Mouse (Mus musculus): ENCODE measurements around the gene Tecta. TPM values are rescaled to one million over a fixed set of nuclear protein-coding genes. Genes with fewer than 3 reads are reported as not detected.

Gene Tecta
- polyA plus RNA-seq, 1 experiment from 2014 or later, result 0.18 TPM

DNA sequence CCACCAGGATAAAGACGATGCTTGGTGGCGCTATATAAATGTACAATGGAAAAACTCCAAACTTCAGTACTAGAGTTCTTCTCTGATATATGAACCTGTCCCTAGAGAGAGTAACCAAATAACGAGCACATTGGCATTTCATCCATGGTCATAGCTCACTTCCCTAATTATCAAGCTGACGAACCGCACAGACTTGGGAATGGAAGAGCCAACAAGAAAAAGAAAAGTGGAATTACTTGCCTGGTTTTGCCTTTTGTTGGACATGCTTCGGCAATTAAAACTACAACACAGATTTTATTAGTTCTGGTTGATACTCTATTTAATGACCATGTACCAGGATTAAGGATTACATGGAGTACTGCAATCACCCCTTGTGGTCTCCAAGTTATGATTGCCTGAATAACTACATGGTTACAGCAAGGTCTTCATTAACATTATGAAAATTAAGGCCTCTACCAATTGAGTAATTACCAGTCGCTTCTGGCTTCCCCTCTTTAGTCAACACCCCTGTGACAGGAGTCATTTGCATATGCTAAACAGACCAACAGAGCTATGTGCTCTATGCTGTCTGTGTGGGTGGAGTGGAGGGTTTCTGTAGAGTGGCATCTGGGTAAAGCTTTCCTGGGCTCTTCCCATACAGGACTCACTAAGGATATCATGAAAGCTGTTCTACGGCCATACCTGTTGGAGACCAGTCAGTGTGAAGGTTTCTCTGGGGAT lies 16.9 kb downstream of the Tecta start:
- Histone ChIP-seq H3K27ac (no peak overlapping the region), H3K4me3 (replicated peaks) (no peak overlapping the region), H3K27me3 (no peaks in the 10 kb centered on the region), H3K36me3 (replicated peaks) (no peaks in the 10 kb centered on the region), H3K4me1 (peaks cover 12% of the 10 kb centered on the region), H3K9ac (no peak overlapping the region), H3K9me3 (no peaks in the 10 kb centered on the region), H3K4me2 (no peak overlapping the region)
- 51% methylated on average over 8 of the region's 8 CpGs for WGBS
- ATAC-seq (ENCODE audit: low FRiP score), result peak; percentile 55; the same call in 1 of the 2 replicates

GRCm38 (mm10) chr9:42382063-42382462 lies 17.7 kb downstream of the Tecta start:
- no peak overlapping the region for H3K27ac ChIP-seq
- no peak for ATAC-seq (ENCODE audit: low FRiP score)

GRCm38 (mm10) chr9:42378071-42378470 lies 21.7 kb downstream of the Tecta start:
- Histone ChIP-seq H3K4me1 (peaks cover 10% of the 10 kb centered on the region), H3K9me3 (no peaks in the 10 kb centered on the region), H3K27me3 (0 out of 2 replicates have a peak, but pooled peaks cover 3% of the 10 kb centered on the region), H3K36me3 (replicated peaks) (no peaks in the 10 kb centered on the region), H3K9ac (no peak overlapping the region), H3K4me3 (replicated peaks) (no peak overlapping the region), H3K27ac (no peak overlapping the region), H3K4me2 (no peak overlapping the region)
- 90% methylated on average over 4 of the region's 4 CpGs for WGBS
- no peak for ATAC-seq (ENCODE audit: low FRiP score)

More at GRCm38 (mm10) chr9:42382063-42382462, 17.7 kb downstream of the Tecta start:
- Histone ChIP-seq H3K4me1 (peaks cover 12% of the 10 kb centered on the region), H3K4me2 (no peak overlapping the region), H3K36me3 (replicated peaks) (no peaks in the 10 kb centered on the region), H3K9ac (no peak overlapping the region), H3K4me3 (replicated peaks) (no peak overlapping the region), H3K27me3 (no peaks in the 10 kb centered on the region), H3K9me3 (no peaks in the 10 kb centered on the region)
- 54% methylated on average over 5 of the region's 5 CpGs for WGBS

DNA sequence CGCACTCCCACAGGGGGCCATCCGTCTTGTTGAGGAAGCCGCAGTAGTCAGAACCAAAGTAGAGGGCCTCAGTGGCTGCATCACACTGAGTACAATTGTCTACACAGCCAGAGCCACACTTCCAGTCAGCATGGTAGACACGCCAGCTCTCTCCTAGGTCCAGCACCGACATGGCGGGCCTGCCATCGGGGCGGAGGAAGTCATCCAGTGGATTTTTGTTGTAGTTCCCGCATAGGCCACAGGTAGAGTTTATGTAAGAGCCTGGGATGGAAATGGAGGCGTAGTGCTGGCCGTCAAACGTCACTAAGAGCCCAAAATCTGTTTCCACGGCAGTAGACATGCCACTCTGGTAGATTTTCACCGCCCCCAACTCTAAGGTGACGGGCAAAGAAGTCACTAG lies 22.1 kb downstream of the Tecta start:
- 94% methylated on average over 15 of the region's 15 CpGs for WGBS
- no peaks in the 10 kb centered on the region for H3K36me3 ChIP-seq (replicated peaks)
- H3K9ac ChIP-seq, result no peak overlapping the region

DNA sequence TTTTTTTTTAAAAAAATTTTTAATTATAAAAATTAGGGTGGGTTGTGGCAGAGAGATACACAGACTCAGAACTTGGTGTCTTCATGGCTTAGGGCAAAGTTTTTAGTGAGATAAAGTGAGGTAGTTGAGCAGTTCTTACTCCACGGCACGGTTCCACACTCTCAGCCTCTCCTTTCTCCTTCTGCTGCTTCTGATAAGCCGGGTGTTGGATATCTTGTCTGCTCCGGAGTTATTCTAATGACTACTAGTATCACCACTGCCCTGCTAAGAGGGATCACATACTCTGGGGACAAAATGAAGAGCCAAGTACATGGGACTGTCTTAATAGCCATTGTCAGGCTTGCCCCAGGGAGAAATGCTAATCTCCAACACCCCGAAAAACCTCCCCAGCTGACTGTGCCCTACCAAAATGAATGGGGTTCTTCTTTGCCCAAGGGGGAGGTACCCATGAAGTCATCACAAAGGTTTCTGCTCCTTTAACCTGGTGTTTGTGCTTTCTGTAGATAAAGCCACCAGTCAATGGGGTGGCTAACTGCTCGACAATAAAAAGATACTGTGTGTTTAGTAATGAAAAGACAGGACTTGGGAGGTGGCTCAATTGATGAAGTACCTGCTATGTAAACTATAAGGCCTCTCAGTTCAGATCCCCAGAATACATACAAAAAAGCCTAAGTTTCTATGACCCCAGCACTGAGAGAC lies 27.9 kb downstream of the Tecta start:
- H3K4me1 ChIP-seq, result no peaks in the 10 kb centered on the region
- no peak overlapping the region for H3K9ac ChIP-seq
- H3K4me2 ChIP-seq, result no peak overlapping the region
- ATAC-seq (ENCODE audit: low FRiP score), result no peak
- no peaks in the 10 kb centered on the region for H3K9me3 ChIP-seq
- 0 out of 2 replicates have a peak, but pooled peaks cover 7% of the 10 kb centered on the region for H3K27me3 ChIP-seq
- no peaks in the 10 kb centered on the region for H3K36me3 ChIP-seq (replicated peaks)
- no peak overlapping the region for H3K4me3 ChIP-seq (replicated peaks)
- no peak overlapping the region for H3K27ac ChIP-seq
- WGBS, result 96% methylated on average over 6 of the region's 6 CpGs

More for the DNA sequence above, 22.1 kb downstream of the Tecta start:
- H3K4me1 ChIP-seq, result peaks cover 6% of the 10 kb centered on the region; the same call in 1 of the 2 replicates
- no peak overlapping the region for H3K4me2 ChIP-seq
- H3K9me3 ChIP-seq, result no peaks in the 10 kb centered on the region
- H3K4me3 ChIP-seq (replicated peaks), result no peak overlapping the region
- no peak for ATAC-seq (ENCODE audit: low FRiP score)
- no peak overlapping the region for H3K27ac ChIP-seq
- 0 out of 2 replicates have a peak, but pooled peaks cover 7% of the 10 kb centered on the region for H3K27me3 ChIP-seq

DNA sequence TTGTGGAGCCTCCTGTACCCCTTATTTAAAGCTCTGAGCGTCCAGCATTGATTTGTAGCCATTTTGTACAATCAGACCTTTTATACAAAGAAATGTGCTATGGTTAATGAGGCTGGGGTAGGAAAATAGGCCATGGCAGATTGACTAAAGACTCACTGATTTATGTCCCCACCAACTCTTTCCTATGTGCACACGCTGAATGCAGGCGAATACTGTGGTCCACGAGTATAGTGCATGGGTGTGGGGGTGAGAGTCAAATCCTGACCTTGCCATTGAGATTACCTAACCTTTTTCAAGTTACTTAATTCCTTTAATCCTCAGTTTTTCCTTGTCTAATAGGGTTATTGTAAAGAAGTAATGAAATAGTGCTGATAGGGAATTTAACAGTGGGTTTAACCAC lies 42.1 kb downstream of the Tecta start:
- Histone ChIP-seq H3K4me3 (replicated peaks) (no peak overlapping the region), H3K27ac (no peak overlapping the region), H3K4me1 (no peaks in the 10 kb centered on the region), H3K27me3 (peaks cover 2% of the 10 kb centered on the region; the same call in 1 of the 2 replicates), H3K4me2 (no peak overlapping the region), H3K9me3 (no peaks in the 10 kb centered on the region), H3K36me3 (replicated peaks) (no peaks in the 10 kb centered on the region), H3K9ac (no peak overlapping the region)
- 54% methylated on average over 4 of the region's 4 CpGs for WGBS
- ATAC-seq (ENCODE audit: low FRiP score), result no peak

DNA sequence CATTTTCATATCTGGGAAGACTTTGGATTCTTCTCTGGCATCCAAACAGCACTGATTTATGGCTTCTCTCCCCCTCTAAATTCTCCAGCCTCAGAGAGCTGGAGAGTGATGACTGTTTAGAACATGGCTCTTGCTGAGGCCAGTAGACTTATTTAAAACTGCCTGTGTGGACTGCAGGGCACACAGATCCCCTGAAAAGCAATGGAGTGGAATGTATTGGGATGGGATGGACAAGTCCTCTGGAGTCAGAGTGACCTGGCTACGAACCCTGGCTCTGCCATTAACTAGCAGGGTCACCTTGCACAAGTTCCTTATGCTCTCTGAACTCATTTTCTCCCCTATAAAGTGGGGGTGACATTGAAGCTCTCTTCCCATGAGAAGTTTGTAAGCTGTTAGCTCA lies 44.9 kb downstream of the Tecta start:
- WGBS, result 87% methylated on average over 1 of the region's 1 CpGs
- Histone ChIP-seq H3K27me3 (peaks cover 10% of the 10 kb centered on the region), H3K4me2 (no peak overlapping the region), H3K4me3 (replicated peaks) (no peak overlapping the region), H3K4me1 (peaks cover 7% of the 10 kb centered on the region), H3K9me3 (no peaks in the 10 kb centered on the region), H3K9ac (no peak overlapping the region), H3K36me3 (replicated peaks) (no peaks in the 10 kb centered on the region), H3K27ac (no peak overlapping the region)
- ATAC-seq (ENCODE audit: low FRiP score), result no peak

GRCm38 (mm10) chr9:42349791-42350190 lies 49.9 kb downstream of the Tecta start:
- no peak for ATAC-seq (ENCODE audit: low FRiP score)
- Histone ChIP-seq H3K9ac (no peak overlapping the region), H3K36me3 (replicated peaks) (no peaks in the 10 kb centered on the region), H3K27me3 (peaks cover 13% of the 10 kb centered on the region), H3K4me3 (replicated peaks) (no peak overlapping the region), H3K27ac (no peak overlapping the region), H3K4me1 (peaks cover 7% of the 10 kb centered on the region), H3K9me3 (no peaks in the 10 kb centered on the region), H3K4me2 (no peak overlapping the region)
- WGBS, result 34% methylated on average over 7 of the region's 7 CpGs

DNA sequence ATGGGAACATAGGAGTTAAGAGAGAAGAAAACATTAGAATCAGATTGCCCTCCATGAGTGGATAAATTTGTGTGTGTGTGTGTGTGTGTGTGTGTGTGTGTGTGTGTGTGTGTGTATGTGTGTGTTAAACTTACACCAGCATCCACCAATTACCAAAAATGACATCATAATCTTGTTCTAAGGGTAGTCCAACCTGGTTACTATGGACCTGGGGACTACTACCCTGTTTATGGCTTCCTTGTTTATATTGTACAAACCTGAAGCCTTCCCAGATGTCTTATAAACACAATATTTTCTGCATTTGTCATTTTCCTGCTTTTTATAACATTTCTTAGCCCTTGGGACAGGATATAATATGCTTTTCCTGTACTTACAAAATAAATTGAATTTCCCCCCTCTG lies 53.4 kb downstream of the Tecta start:
- Histone ChIP-seq H3K4me2 (no peak overlapping the region), H3K36me3 (replicated peaks) (no peaks in the 10 kb centered on the region), H3K27me3 (0 out of 2 replicates have a peak, but pooled peaks cover 5% of the 10 kb centered on the region), H3K9ac (no peak overlapping the region), H3K4me3 (replicated peaks) (no peak overlapping the region), H3K9me3 (no peaks in the 10 kb centered on the region), H3K27ac (no peak overlapping the region), H3K4me1 (peaks cover 7% of the 10 kb centered on the region)
- no peak for ATAC-seq (ENCODE audit: low FRiP score)

DNA sequence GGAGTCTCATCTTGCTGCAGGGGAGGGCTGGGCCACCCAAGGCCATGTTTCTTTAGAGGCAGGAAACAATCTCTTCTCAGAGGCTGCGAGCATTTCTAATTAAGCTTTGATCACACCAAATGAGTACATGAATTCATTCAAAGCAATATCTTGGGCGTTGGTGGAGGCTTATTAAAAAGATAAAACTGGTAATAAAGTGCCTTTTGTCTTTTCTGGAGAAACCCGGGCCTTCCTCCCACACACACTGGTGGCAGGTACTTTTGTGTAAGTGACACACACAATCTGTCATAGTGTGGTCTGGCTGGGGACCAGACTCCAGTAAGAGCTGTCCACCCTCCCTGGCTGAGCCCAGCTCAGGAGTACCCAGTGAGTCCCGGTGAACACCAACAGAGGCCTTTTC lies 60.6 kb downstream of the Tecta start:
- 41% methylated on average over 4 of the region's 4 CpGs for WGBS
- ATAC-seq (ENCODE audit: low FRiP score), result no peak
- no peaks in the 10 kb centered on the region for H3K9me3 ChIP-seq
- H3K4me1 ChIP-seq, result peaks cover 10% of the 10 kb centered on the region; the same call in 1 of the 2 replicates
- H3K36me3 ChIP-seq (replicated peaks), result no peaks in the 10 kb centered on the region
- H3K27ac ChIP-seq, result no peak overlapping the region
- H3K27me3 ChIP-seq, result 0 out of 2 replicates have a peak, but pooled peaks cover 5% of the 10 kb centered on the region
- no peak overlapping the region for H3K4me2 ChIP-seq
- H3K9ac ChIP-seq, result no peak overlapping the region
- H3K4me3 ChIP-seq (replicated peaks), result no peak overlapping the region

GRCm38 (mm10) chr9:42337026-42337425 lies 62.7 kb downstream of the Tecta start:
- H3K27me3 ChIP-seq, result 0 out of 2 replicates have a peak, but pooled peaks cover 5% of the 10 kb centered on the region
- no peaks in the 10 kb centered on the region for H3K9me3 ChIP-seq
- no peaks in the 10 kb centered on the region for H3K36me3 ChIP-seq (replicated peaks)
- ATAC-seq (ENCODE audit: low FRiP score), result no peak
- WGBS, result 87% methylated on average over 13 of the region's 13 CpGs
- H3K9ac ChIP-seq, result no peak overlapping the region
- no peak overlapping the region for H3K4me2 ChIP-seq
- no peak overlapping the region for H3K4me3 ChIP-seq (replicated peaks)
- no peak overlapping the region for H3K27ac ChIP-seq
- H3K4me1 ChIP-seq, result peaks cover 10% of the 10 kb centered on the region; the same call in 1 of the 2 replicates

- Histone ChIP-seq H3K9ac (no peak overlapping the region), H3K4me2 (no peak overlapping the region), H3K9me3 (no peaks in the 10 kb centered on the region), H3K4me1 (peaks cover 10% of the 10 kb centered on the region; the same call in 1 of the 2 replicates), H3K27me3 (0 out of 2 replicates have a peak, but pooled peaks cover 5% of the 10 kb centered on the region), H3K27ac (no peak overlapping the region), H3K4me3 (replicated peaks) (no peak overlapping the region), H3K36me3 (replicated peaks) (no peaks in the 10 kb centered on the region)
- ATAC-seq (ENCODE audit: low FRiP score), result no peak
- WGBS, result 83% methylated on average over 1 of the region's 1 CpGs
Measured at GRCm38 (mm10) chr9:42336575-42336974, 63.2 kb downstream of the Tecta start.

Measured in forebrain, embryonic 12.5 days (tissue).